Mouse (Mus musculus): ENCODE data around the gene Prkacb. TPM values are rescaled to one million over a fixed set of nuclear protein-coding genes. Genes with fewer than 3 reads are reported as not detected.

Prkacb gene
- polyA plus RNA-seq (2014; fragmentation: Illumina TruSeq; extraction: RNeasy Lipid Tissue Mini Kit (QIAGEN cat#74804)) = 216 TPM

DNA sequence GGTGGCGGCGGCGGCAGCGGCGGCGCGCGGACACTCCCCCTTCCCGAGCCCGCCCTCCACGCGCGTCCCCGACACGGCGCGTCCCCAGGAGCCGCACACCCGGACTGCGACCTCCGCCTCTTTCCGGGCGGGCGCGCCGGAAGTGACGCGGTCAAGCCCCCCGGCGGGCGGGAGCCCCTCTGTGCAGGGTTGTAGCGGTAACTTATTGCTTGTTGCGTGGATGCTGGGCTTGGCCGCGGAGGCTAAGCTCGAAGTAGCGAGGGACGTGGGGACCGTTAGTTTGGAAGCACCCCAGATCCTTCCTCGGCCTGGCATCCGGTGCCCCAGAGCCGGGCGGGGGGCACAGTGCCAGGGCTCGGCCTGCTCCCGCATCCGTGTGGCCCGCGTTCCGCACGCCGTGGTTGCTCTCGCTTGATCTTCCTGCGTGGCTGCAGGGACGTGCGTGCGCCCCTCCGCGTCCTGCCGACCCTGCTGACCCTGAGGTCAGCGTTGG, at the start of gene Prkacb:
Gene Prkacb, minus strand, starts transcription at position 90 of the 493 bp plus-strand sequence.

DNA sequence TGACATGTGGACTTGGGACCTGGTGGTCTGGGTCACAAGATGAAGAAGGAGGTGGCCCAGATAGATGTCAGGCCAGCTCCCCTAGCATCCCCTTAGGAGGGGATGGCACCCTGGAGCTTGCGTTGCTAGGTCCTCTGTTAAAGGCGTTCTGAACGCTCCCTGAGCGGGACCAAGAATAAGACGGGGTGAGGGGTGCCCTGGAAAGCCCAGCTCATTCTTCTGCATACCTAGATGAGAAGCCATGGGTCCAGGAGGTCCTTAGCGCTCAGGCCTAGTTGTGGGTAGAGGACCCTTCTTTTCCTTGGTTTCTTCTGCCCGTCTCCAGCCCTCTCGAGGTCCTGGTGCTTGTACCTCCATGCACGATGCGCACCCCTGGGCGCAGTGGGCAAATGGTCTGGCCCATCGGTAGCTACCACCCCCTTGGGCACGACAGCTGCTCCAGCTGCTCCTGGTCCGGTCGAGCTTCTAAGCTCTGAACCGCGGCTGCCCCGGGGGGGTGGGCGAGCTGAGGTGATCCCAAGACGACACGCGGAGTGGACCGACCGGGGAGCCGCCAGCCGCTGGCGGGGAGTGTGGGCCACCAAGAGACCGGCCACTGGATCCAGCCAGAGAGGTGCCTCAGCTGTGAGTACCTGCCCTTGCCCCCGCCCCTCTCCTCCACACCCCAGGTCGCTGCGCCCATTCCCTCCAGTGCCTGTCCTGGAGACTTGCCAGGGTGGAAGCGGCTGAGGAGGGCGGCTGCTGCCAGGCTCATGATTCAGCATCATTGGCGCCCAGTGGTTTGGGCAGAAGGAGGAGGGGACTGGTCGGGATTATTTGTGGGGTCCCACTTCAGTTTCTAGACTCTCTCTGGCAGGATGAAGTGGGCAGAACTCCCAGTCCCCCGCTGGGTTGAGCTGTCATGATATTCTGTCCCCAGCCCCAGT, 39.4 kb upstream of the Prkacb start, which contains the start of gene Ttll7:
Gene Ttll7, plus strand, starts transcription at position 402 of the 926 bp plus-strand sequence.

DNA sequence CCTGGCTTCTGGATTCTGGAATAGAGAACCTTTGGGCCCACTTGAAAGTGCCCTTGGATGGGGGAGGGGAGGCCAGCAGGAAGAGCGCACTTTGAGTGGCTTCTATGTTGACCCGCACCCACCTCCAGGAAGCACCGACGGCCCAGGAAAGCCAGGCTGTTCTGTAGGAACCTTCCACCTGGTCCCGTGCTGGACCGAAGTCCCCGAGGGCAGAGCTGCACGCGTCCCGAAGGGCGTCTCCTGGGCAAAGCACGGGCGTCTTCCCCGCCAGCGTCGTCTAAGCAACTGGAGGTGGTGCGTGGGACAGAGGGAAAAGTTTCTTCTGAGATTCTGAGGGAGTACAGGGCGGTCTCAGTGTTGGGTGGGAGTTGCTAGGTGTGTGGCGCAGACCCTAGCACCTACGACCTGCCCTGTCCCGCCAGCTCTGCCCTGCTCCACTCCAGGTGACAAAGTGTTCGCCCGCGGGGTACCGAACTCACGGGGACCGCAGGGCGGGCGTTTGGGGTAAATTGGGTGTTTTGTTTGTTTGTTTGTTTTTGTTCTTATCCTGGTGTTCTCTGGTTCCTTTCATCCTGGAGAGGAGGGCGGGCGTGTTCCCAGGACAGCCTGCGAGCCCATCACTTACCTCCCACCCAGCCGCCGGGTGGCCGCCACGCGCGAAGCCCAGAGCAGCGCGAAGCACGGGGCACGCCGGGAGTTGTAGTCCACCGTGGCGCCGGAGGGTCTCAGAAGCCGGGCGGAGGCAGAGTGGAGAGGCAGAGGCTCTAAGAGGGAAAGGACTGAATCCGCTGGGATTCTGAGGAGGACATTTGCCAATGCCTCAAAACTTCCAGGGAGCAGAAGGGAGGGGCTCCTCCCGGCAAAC, 127.7 kb downstream of the Prkacb start, which contains the start of gene Samd13:
Gene Samd13, minus strand, starts transcription at position 782 of the 865 bp plus-strand sequence.

Other genes starting within 250 kb of the Prkacb start
- 9.7 TPM for gene Uox, start 242.6 kb downstream of the Prkacb start, polyA plus RNA-seq (2014; fragmentation: Illumina TruSeq; extraction: RNeasy Lipid Tissue Mini Kit (QIAGEN cat#74804))
- not detected for gene Dnase2b, start 197.4 kb downstream of the Prkacb start, polyA plus RNA-seq (2014; fragmentation: Illumina TruSeq; extraction: RNeasy Lipid Tissue Mini Kit (QIAGEN cat#74804))
- not detected for gene 4930503B20Rik, start 161.7 kb downstream of the Prkacb start, polyA plus RNA-seq (2014; fragmentation: Illumina TruSeq; extraction: RNeasy Lipid Tissue Mini Kit (QIAGEN cat#74804))
- 0.57 TPM for gene Samd13, start 127.4 kb downstream of the Prkacb start, polyA plus RNA-seq (2014; fragmentation: Illumina TruSeq; extraction: RNeasy Lipid Tissue Mini Kit (QIAGEN cat#74804))
- 17.6 TPM for gene Ttll7, start 39.4 kb upstream of the Prkacb start, polyA plus RNA-seq (2014; fragmentation: Illumina TruSeq; extraction: RNeasy Lipid Tissue Mini Kit (QIAGEN cat#74804))